Mouse (Mus musculus) right cerebral cortex, postnatal 10 days (tissue): ENCODE results near the gene Fastkd1.
A peak's percentile ranks its signal among the peaks of the same experiment; 100 is the strongest.
"Not testable (repeated sequence)": the region's sequence is repeated elsewhere in the genome, so short reads cannot be mapped to it uniquely, and the experiment has no call there.

Experiments
- DNase-seq, 2 experiments: peaks; one replicate each; pipeline ENCODE4 v3.0.0; 2021; ENCODE audit warnings: low spot score in 2 of 2

The Fastkd1 gene

DNA sequence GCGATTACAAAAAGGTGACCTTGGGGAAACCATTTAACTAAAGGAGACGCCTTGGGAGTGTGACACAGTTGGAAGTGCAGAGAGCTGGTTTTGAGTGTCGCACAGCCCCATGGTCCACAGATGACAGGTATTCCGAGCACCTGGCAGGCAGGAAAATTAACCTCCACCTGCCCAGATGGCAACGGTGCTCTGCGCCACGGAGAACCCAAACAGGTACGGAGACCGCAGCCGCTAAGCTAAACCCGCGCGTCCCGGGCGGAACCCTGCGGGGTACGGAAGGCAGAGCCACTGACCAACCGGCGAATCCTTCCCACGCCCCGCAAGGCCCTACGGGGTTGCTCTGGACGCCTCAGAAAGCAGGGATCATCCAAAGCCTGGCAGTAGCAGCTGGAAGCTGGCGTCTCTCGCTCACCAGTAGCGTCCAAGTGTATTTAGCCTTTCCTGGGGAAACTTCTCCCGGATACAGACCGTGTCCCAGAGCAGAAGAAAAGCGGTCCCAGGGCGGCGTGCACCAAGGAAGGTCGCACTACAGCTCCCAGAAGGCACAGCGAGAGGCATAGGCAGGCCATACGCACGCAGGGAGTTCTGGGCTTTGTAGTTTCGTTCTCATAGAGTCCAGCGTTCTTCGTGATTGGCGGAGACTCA is at the start of gene Fastkd1:
Gene Fastkd1, minus strand, starts transcription at position 536 of the 645 bp plus-strand sequence.
- DNase-seq, result peak; percentile 93 to 95

DNA sequence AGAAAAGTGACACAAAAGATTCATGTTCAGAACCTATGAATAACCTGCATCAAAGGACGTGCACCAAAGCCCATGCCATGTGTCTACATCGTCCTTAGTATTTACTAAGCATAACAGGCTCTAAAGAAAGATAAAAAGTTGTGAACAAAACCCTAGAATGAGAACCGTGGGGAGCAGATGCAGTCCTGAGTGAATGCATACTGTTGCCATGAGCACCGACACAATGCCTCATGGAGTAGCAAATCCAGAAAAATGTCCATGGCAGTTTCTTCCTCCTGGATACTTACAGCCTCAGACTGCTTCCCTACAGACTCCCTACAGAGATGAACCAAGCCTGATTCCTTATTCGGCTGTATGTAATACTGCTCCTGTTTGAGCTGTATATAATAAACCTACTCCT is 47.7 kb upstream of the Fastkd1 start:
- DNase-seq, result no peak

DNA sequence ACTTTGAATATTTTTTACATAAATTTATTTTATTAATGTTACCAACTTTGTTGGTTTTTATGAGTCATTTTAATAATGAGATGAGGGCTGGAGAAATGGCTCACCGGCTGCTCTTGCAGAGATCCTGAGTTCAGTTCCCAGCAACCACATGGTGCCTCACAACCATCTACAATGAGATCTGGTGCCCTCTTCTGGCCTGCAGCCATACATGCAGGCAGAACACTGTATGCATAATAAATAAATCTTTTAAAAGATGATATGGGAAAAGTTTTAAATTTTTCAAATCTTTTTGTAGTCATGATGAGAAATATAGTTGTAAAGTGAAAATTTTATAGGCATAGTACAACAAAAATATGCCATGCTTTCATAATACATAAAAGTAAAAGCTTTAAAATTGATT is 31.8 kb upstream of the Fastkd1 start:
- DNase-seq, result no peak

DNA sequence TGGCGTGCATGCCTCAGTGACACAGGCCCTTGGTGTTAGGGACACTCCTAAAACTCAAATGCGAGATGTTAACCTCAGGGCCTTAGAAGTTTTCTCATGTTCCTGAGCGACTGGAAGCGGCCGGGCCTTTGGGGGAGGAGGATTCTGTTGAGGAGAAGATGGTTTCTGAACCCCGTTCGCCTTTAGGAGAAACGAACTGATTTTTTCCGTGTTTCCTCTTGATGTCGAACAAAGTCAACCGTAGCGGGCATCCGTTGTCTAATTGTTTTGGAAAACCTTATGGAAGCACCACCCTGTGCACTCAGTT is 10.2 kb upstream of the Fastkd1 start:
- no peak for DNase-seq

DNA sequence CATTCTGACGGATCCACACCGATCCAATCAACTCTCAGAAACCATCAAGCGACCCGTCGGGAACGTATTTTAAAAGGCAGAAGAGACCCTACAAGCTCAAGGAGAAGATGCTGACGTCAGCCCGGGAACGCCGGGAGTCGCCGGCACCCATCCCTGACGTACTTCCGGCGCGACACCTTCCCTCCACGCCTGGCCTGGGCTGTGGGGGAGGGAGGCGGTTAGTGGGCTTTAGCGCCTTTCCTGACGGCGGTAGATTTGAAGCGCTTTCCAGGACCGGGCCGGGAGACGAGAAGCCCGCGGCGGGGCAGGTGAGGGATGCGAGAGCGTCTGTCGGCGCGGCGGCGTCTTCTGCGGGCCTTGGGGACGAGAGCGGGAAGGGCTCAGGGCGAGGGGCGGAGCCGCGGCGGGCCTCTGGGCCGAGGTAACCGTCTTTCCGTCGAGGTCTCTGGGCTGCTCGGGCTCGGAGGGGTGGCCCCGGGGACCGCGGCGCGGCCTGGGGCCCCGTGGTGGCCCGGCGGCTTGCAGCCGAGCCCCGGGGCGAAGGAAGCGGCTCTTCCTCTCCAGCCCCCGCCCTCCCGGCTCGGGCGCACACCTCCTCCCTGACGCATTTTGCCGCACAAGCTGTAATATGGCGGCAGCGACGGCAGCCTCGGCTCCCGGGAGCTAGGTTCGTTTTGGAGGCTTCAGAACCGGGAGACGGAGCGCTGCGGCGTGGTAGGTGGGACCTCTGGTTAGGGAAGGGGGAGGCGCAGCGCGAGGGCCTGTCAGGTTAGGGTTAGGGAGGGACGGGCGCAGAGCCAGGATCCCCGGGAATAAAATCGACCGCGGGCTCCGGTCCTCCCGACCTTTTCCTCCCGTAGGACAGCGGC is 9.6 kb upstream of the Fastkd1 start:
- DNase-seq, result peak; percentile 97 to 98

DNA sequence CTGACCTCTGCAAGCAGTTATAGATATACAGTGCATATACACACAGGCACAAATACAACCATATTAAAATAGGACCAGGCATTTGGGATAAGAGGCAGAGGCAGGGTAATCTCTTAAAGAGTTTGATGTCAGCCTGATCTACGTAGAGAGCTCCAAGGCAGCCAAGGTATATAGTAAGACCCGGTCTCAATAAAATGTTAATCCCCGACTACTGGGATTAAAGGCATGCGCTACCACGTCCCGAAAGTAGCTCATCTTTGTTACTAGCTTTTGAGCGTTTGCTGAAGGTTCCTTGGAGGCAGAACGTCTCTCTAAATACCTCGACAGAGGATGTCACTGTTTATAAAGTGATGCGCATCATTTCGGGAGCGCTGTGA is 8.9 kb upstream of the Fastkd1 start, which contains the start of gene Ppig:
Gene Ppig, plus strand, starts transcription at position 273 of the 377 bp plus-strand sequence.
- DNase-seq, result no peak

DNA sequence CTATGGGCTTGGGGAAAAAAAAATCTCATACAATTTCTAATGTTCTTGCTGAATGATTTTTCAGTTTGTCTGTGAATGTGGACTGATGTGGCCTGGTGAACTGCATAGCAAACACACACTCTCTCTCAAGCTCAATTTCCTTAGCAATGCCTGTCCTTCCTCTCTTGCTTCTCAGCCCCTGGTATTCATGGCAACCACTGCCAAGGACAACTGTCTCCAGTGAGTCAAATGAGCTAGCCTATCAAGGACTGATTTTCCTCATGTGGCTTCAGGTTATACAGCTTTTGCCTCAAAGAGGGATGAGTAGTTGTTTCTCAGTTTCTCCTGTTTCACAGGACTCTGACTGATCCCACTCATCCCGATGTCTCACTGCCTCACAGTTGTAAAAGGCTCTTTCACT is 5.8 kb upstream of the Fastkd1 start:
- no peak for DNase-seq

DNA sequence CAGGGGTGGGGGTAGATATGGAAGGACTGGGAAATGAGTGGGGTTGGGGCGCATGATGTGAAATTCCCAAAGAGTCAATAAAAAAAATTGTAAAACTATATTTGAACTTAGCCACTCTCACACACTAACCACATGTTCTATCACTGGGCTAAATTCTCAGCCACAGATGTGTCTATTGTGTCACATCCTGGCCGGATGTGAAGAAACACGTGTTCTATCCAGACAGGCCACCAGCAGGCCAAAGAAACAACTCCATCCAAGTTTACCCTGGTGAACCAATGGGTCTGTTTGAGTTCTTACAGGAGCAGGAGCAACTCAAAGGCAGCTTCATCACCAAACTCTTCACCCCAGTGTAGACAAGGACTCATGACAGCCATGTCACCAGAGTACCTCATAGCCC is 3.2 kb upstream of the Fastkd1 start:
- DNase-seq, result no peak

DNA sequence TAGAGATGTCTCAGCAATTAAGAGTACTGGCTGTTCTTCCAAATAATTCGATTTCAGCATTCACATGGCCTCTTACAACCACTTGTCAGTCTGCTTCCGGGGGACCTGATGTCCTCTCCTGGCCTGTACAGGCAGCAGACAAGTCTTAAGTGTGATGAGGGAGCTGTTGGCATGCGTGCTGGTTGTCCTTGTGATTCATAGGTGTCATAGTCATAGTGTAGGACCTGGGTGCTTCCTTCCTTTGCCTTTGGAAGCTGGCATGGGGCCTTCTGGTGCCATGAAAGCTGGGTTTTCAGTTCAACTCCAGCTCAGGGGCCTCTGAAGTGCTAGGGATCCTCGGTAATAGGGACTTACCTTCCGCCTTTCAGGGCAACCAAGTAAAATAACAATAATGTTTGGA is 810 bp upstream of the Fastkd1 start:
- DNase-seq, result no peak

DNA sequence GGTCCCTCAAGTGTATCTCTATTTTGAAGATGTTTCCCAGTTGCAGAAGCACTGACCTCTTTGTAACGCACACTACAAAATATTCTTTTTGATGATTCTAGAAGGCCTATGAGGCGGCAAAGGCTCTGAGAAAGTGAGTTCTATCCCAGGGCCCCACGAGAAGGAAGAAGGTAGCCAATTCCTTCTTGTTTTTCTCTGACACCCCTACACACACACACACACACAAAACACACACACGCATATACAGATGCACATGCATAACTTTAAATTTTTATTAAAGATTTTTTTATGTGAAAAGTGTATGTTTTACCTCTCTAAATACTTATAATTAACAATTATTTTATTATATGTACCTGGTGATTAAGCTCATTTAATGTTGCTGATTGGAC is 304 bp upstream of the Fastkd1 start:
- DNase-seq, result no peak

DNA sequence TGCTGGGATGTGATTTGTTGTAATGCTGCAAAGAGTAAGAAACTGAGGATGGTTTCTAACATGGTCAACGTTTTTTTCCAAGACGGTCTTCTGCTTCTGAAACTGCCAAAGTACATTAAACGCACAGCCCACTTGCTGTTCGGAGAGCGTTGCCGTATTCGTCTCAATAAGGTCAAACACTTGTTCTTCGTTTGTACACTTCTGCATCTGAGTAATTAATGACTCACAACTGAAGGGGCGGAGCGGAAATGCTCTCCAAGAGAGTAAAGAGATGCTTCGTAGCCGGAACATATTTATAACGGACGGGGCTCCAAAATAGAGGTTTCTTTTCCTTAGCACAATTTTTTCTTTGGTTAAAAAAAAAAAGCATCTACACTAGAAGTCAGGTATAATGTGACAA is 1.1 kb downstream of the Fastkd1 start:
- no peak for DNase-seq

DNA sequence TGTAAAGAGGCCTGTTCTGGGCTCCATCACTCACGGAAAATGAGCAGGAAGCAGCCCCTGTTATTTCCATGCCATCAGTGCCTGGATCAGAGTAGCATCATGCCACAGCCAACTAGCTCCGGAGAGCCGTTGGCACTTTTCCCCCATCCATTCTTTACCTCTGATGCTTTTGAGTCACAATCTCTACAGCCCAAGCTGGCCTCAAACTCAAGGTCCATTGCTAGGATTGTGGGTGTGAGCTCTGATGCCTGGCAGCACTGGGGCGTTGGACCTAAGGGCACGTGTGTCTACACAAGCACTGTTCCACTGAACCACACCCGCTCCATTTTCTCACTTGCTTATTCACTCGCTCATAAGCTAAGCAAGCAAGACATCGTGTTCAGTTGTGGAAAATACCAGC is 12.9 kb downstream of the Fastkd1 start:
- DNase-seq, result no peak

DNA sequence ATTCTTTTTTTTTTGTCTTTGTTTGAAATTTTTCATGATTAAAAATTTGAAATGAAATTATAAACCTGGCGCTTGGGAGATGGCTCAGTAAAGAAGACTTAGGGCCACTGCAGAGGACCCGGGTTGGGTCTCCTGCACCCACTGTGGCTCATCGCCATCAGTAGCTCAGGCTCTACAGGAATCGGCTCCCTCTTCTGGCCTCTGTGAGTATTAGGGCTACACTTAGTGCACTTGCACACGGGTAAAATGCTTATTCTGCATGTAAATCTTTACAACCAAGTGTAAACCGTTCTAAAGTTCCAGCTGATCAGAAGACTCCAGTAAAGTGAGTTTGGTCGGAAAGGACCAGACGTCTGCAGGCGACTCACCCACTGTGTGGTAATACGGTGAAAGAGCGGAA is 19.8 kb downstream of the Fastkd1 start:
- DNase-seq, result no peak

DNA sequence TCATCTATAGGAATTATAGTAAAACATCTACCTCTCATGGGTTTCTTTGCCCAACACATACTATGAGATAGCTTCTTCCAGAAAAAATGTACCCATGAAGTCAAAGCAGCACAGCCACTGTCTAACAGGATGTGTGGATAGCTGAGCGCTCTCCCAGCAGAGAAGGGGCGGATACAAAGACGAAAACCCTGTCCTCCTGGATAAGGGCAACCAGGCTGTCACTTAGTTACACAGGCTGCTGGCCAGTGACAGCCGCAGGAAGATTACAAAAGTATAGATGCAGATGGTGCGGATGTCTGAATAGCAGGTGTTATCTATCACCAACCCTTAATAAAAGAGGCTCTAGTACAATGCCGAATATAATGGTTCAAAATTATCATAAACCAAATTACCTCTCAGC is 22.5 kb downstream of the Fastkd1 start:
- no peak for DNase-seq

DNA sequence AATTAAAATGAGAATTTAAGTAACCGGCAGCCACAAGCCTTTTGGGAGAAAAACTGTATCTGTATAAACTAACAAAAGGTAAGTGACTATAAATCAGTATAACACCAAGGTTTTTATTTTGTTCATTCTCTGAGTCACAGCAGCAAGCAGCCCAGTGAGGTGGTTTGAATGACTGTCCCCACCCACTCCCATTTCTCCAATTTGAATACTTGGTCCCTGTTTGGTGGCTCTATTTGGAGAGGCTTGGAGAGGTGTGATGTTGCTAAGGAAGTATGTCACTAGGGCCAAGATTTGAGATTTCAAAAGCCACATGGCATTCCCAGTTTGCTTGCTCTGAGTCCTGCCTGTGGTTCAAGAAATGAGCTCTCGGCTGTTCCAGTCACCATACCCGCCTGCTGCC is 23.1 kb downstream of the Fastkd1 start:
- DNase-seq, result no peak

DNA sequence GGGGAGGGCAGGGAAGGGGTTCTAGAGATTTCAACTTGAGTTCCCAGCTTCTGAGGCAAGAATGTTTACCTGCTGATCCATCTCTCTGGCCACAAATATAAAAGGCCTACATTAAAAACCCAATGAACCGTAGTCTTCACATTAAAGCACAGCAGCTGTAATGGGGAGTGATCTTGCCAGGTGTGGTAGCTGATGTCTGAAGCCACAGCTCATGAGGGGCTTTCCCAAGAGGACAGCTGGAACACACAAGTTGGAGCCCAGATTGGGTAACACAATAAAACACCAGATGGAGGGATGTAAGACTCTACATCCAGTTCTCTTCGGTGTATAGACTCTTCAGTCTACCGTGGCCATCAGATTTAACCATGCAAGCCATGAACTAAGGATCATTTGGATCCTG is 28.8 kb downstream of the Fastkd1 start:
- no peak for DNase-seq

DNA sequence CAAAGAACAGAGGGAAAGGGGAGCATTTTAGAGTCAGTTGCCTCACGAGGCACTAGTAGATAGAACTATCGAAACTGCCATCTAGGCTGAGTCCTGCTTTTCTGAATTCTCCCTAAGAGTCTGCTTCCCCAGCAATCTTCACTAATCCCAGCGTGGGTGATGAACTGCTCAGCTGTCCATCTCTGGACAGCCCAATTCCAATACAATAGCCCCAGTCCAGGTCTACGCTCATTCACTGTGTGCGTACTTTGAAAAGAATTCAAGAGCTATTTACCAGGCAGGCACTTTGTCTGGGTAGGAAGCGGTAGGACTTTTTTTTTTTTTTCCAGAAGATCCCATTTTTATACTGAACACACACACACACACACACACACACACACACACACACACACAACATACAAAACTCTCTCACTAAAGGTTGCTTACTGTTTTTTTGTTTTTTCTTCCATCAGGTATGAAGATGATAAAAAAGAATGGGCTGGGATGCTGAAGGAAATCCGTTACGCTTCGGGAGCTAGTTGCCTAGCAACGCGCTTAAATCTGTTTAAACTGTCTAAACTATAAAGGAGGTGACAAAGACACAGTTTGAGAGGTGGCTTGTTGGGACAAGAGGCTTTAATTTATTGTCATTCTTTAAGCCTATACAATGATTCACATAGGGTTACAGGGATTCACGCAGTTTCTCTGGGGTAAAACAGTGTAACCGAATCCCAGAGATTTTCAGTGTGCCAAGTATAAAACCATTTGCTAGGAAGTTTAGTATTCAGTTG is 30.1 kb downstream of the Fastkd1 start:
- peak; percentile 45 to 49 for DNase-seq

DNA sequence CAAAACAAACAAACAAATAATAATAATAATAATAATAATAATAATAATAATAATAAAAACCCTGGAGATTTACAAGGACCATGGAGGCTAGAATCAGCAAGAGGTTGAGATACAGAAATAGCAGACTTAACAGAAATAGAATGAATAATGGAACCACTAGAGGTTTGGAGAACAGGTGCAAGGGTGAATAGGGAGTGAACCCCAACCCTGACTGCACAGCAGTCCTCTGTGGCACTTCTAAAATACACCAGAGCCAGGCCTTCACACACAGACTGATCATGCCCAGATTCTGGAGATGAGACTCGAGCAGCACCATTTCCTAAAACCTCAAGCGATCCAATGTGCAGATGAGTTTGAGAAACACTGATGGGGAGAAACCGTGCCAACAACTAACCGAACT is 31.4 kb downstream of the Fastkd1 start:
- no peak for DNase-seq

DNA sequence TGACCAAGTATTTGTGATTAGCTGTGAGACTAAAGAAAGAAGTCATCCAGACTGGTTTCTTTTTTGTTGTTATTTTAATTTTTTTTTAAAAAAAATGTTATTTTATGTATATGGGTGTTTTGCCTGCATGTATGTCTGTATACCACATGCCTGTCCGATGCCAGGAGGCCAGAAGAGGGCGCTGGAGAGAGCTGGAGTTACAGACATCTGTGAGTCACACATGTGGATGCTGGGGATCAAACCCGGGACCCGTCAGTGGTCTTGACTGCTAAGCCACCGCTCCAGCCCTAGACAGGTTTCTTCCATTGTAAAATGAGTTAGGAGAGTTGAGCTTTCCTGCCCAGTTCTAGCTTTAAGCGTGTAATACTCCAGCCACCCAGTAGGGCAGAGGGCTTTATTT is 33.3 kb downstream of the Fastkd1 start:
- no peak for DNase-seq

DNA sequence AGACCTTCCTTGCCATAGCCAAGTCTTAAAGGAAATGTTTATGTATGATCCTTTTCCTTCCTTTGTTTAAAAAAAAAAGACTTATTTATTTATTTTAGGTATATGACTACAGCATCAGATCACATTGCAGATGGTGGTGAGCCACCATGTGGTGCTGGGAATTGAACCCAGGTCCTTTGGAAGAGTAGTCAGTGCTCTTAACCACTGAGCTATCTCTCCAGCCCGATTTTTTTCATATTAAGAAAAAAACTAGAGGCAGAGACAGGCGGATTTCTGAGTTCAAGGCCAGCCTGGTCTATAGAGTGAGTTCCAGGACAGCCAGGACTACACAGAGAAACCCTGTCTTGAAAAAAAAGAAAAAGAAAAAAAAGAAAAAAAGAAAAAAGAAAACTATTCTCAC is 36.1 kb downstream of the Fastkd1 start:
- not testable (repeated sequence) for DNase-seq

DNA sequence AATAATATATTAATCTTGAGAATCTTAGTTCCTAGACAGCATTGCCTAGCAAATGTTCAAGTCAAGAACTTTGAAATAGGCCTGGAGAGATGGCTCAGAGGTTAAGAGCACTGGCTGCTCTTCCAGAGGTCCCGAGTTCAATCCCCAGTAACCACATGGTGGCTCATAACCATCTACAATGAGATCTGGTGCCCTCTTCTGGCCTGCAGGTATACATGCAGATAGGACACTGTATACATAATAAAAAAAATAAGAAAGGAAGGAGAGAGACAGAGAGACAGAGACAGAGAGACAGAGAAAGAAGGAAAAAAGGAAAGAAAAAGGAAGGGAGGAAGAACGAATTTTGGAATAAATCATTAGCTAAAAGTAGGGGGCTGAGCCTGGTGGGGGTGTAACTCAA is 36.6 kb downstream of the Fastkd1 start:
- no peak for DNase-seq

DNA sequence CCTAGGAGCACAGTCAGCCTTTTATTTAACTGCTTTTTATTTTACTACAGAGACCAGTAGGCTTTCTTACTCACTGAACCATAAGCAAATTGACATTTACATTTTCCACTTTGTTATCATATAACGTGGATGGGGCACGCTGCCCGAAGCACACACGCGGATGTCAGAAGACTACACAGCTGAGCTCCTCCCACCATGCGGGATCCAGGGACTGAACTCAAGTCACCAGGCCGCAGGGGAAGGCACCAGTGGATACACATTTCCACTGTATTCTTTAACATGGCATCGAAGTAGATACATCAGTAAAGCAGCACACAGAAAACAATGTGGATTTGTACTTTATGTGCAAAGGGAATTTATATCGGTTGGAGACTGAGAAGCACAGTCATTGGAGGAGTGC is 38.0 kb downstream of the Fastkd1 start:
- no peak for DNase-seq

DNA sequence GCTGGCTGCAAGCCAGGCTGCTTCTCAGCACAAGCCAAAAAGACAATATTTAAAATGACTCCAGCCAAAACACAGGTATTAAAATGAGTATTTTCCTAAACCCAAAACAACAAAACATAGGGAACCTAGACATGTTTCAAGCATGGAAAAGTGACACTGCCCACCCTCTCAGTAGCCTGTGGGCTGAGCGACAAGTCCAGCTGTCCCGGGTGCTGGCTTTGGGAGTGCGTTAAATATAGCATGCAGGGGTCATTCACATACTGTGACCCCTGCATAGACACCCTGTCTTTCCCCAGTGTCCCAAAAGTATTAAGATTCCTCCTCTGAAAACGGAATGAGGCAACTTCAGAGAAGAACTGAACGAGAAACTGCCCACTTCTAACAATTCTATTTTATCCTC is 39.6 kb downstream of the Fastkd1 start:
- DNase-seq, result no peak
